Mouse (Mus musculus) limb, embryonic 15.5 days (tissue): ENCODE results near the gene Naa16. TPM values are rescaled to one million over a fixed set of nuclear protein-coding genes. Genes with fewer than 3 reads are reported as not detected.

Experiments used
- ATAC-seq: fragments of 200-750 bp; cut with Nextera tagmentation; 2 replicates; pipeline ENCODE4 v1.8.0; 2017; ENCODE audit warnings: low read depth, moderate TSS enrichment; ENCODE audit not compliant: insufficient number of reproducible peaks, low FRiP score, low TSS enrichment
- H3K27ac ChIP-seq: fragments of 300-500 bp; sonication (generic); 2 replicates; pipeline ENCODE4 v1.5.1; 2015; ENCODE audit warnings: moderate library complexity, mild to moderate bottlenecking, inconsistent platforms
- H3K27me3 ChIP-seq: fragments of 300-500 bp; sonication (generic); 2 replicates; pipeline ENCODE4 v1.6.1; 2015; ENCODE audit warnings: inconsistent platforms
- H3K36me3 ChIP-seq: fragments of 300-500 bp; sonication (generic); 2 replicates; pipeline ENCODE4 v1.6.1; 2015; ENCODE audit warnings: inconsistent platforms
- H3K4me1 ChIP-seq: fragments of 300-500 bp; sonication (generic); 2 replicates; pipeline ENCODE4 v1.6.1; 2015; ENCODE audit warnings: inconsistent platforms
- H3K4me2 ChIP-seq: fragments of 300-500 bp; sonication (generic); 2 replicates; pipeline ENCODE4 v1.6.1; 2015; ENCODE audit warnings: mild to moderate bottlenecking, inconsistent platforms
- H3K4me3 ChIP-seq: fragments of 300-500 bp; sonication (generic); 2 replicates; pipeline ENCODE4 v1.5.1; 2015; ENCODE audit warnings: mild to moderate bottlenecking, inconsistent platforms
- H3K9ac ChIP-seq: fragments of 300-500 bp; sonication (generic); 2 replicates; pipeline ENCODE4 v1.6.1; 2015; ENCODE audit warnings: inconsistent platforms
- H3K9me3 ChIP-seq: fragments of 300-500 bp; sonication (generic); 2 replicates; pipeline ENCODE4 v1.6.1; 2016; ENCODE audit warnings: inconsistent platforms
- WGBS: fragments of 180-500 bp; shearing (Covaris S2); methylation state at CpG from one replicate; pipeline ENCODE4 v1.1.7; 2015; 5-methylcytosine and 5-hydroxymethylcytosine counted together
- polyA plus RNA-seq: library from polyadenylated mRNA; unstranded; fragments of >200 nt; fragmentation: Nextera tagmentation; extraction: Ambion mirVana; gene quantifications from 2 replicates; pipeline ENCODE4 v1.2.1, GENCODE M21; 2015

Gene Naa16
- polyA plus RNA-seq, 1 experiment from 2014 or later = 40.5 TPM

- 85% methylated on average over 9 of the region's 9 CpGs for WGBS
- no peak overlapping the region for H3K9ac ChIP-seq
- no peak overlapping the region for H3K27ac ChIP-seq
- H3K4me2 ChIP-seq = no peak overlapping the region
- no peak overlapping the region for H3K4me3 ChIP-seq
- no peaks in the 10 kb centered on the region for H3K36me3 ChIP-seq
- H3K4me1 ChIP-seq = 0 out of 2 replicates have a peak, but pooled peaks cover 5% of the 10 kb centered on the region
- no peak for ATAC-seq
- H3K9me3 ChIP-seq = no peaks in the 10 kb centered on the region
- no peaks in the 10 kb centered on the region for H3K27me3 ChIP-seq
Measured at GRCm38 (mm10) chr14:79281894-79282553, 108.6 kb downstream of the Naa16 start.

DNA sequence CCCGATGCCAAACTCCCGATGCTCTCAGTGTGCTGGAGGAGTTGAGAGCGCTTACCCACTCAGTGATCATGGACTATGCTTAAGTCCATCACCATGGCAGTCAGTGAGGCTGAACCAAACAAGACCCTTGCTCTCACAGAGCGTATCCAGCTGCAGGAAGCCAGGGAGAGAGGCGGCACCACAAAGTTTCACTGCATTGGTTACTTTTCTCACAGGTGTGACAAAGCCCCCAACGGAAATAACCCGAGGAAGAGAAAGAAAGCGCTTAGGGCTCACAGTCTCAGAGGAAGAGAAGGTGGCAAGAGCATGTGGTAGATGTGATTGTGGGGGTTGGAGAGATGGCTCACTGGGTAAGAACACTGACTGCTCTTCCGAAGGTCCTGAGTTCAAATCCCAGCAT, 110.1 kb downstream of the Naa16 start:
- Histone ChIP-seq H3K4me3 (no peak overlapping the region), H3K27ac (no peak overlapping the region), H3K27me3 (no peaks in the 10 kb centered on the region), H3K36me3 (no peaks in the 10 kb centered on the region), H3K9ac (no peak overlapping the region), H3K4me2 (no peak overlapping the region), H3K4me1 (0 out of 2 replicates have a peak, but pooled peaks cover 5% of the 10 kb centered on the region), H3K9me3 (no peaks in the 10 kb centered on the region)
- ATAC-seq = no peak
- 84% methylated on average over 9 of the region's 9 CpGs for WGBS

DNA sequence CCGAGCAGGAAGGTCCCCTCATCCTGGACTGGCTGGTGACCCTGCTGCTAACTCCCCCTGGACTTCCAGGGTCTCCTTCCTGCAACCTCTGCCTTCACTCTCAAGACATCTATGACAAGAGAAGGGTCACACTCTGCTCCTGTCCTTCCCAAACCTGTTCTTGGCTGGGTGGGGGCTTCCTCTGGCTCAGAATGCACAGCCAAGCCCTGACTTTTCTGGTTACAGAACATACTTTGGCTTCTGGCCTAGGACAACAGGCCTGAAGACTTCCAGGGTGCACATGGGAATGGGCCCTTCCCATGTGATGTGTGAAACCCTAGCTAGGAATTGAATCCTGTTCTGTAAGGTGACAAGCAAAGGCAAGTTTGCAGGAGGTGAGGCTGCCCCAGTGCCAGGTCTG, 111.1 kb downstream of the Naa16 start:
- WGBS = 68% methylated on average over 1 of the region's 1 CpGs
- ATAC-seq = no peak

DNA sequence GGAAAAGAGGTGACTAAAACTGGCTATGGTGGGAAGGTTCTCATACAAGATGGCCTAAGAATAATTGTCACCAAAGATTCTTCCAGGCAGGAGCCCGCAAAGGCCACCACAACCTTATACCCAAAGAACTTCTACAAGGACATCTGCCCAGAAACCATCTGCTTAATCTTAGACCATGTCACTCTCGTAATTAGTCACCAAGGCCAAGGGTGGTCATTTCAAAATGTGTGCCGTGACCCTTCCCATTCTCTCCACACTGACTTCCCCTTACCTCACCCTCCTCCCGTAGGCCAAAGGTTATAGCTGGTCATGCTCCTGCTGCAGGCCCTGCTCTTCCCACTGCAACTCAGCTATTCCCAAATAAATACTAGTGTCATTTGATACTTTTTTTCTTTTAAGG, 111.7 kb downstream of the Naa16 start:
- H3K4me2 ChIP-seq = no peak overlapping the region
- H3K27me3 ChIP-seq = no peaks in the 10 kb centered on the region
- H3K4me3 ChIP-seq = no peak overlapping the region
- 84% methylated on average over 4 of the region's 4 CpGs for WGBS
- no peak overlapping the region for H3K9ac ChIP-seq
- ATAC-seq = no peak
- 0 out of 2 replicates have a peak, but pooled peaks cover 5% of the 10 kb centered on the region for H3K4me1 ChIP-seq
- no peaks in the 10 kb centered on the region for H3K36me3 ChIP-seq
- H3K27ac ChIP-seq = no peak overlapping the region
- H3K9me3 ChIP-seq = no peaks in the 10 kb centered on the region

More for the DNA sequence above, 111.1 kb downstream of the Naa16 start:
- peak overlapping the region; percentile 23; the same call in 1 of the 2 replicates for H3K27ac ChIP-seq
- no peaks in the 10 kb centered on the region for H3K9me3 ChIP-seq
- H3K9ac ChIP-seq = no peak overlapping the region
- 0 out of 2 replicates have a peak, but pooled peaks cover 5% of the 10 kb centered on the region for H3K4me1 ChIP-seq
- no peaks in the 10 kb centered on the region for H3K36me3 ChIP-seq
- no peak overlapping the region for H3K4me3 ChIP-seq
- H3K27me3 ChIP-seq = no peaks in the 10 kb centered on the region
- H3K4me2 ChIP-seq = no peak overlapping the region

- Histone ChIP-seq H3K4me2 (no peak overlapping the region), H3K4me3 (no peak overlapping the region), H3K27ac (no peak overlapping the region), H3K9me3 (no peaks in the 10 kb centered on the region), H3K27me3 (no peaks in the 10 kb centered on the region), H3K36me3 (no peaks in the 10 kb centered on the region), H3K9ac (no peak overlapping the region), H3K4me1 (0 out of 2 replicates have a peak, but pooled peaks cover 5% of the 10 kb centered on the region)
- WGBS = 58% methylated on average over 7 of the region's 7 CpGs
- no peak for ATAC-seq
Measured at GRCm38 (mm10) chr14:79277922-79278321, 112.7 kb downstream of the Naa16 start.

DNA sequence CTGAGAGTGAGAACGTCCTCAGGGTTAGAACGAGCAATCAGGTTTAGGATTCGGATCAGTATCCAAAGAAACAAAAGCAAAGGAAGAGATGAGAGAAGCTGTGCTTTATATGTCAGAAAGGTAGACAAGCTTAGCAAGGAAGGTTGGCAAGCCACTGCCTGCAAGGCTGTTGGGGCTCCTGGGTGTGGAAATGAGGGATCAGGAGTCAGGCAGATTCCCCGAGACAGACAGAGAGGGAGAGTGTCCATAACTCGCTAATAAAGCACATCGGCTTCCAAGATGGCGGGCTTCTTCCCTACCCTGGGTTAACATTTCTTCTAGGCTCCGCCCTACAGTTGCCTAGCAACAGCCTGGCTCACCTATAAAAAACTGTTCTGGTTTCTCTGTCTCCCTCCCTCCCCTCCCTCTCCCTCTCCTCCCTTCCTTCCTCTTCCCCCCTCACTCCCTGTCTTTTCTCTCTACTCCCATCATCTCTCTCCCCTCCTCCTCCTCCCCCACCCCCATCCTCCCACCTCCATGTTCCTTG, 114.6 kb downstream of the Naa16 start:
- no peak overlapping the region for H3K27ac ChIP-seq
- 0 out of 2 replicates have a peak, but pooled peaks cover 5% of the 10 kb centered on the region for H3K4me1 ChIP-seq
- no peaks in the 10 kb centered on the region for H3K9me3 ChIP-seq
- H3K4me3 ChIP-seq = no peak overlapping the region
- H3K36me3 ChIP-seq = no peaks in the 10 kb centered on the region
- ATAC-seq = no peak
- no peaks in the 10 kb centered on the region for H3K27me3 ChIP-seq
- no peak overlapping the region for H3K4me2 ChIP-seq
- no peak overlapping the region for H3K9ac ChIP-seq
- WGBS = 76% methylated on average over 8 of the region's 8 CpGs

DNA sequence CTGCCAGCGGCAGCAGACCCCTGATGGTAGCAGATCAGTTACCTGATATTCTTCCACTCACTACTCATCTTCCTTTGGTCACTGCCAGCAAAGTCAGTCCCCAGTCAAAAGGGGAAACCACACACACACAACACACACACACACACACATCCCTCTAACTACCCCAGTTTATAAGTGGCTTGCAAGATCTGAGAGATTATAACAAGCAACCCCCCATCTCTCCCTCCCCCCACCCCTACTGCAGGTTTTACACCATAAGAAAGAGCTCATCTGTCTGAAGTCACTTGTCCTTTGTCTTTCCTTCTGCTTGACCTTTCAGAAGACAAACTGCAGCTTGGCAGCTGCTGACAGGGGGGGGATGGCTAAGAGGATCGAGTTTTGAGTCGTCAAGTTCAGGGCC, 115.1 kb downstream of the Naa16 start:
- 48% methylated on average over 3 of the region's 3 CpGs for WGBS
- no peaks in the 10 kb centered on the region for H3K36me3 ChIP-seq

More for the DNA sequence above, 115.1 kb downstream of the Naa16 start:
- Histone ChIP-seq H3K4me3 (no peak overlapping the region), H3K9ac (no peak overlapping the region), H3K9me3 (no peaks in the 10 kb centered on the region), H3K27me3 (no peaks in the 10 kb centered on the region), H3K4me2 (no peak overlapping the region), H3K4me1 (0 out of 2 replicates have a peak, but pooled peaks cover 5% of the 10 kb centered on the region), H3K27ac (no peak overlapping the region)
- ATAC-seq = no peak

Other genes starting within 250 kb of the Naa16 start
- gene Zfp957, start 143.4 kb downstream of the Naa16 start, polyA plus RNA-seq = not detected in 2 replicates
- gene Rgcc, start 89.1 kb downstream of the Naa16 start, polyA plus RNA-seq = 65.4 and 70.2 TPM in 2 replicates
- 9.8 and 10.5 TPM in 2 replicates for gene Mtrf1, start 7.0 kb upstream of the Naa16 start, polyA plus RNA-seq
- gene Kbtbd7, start 35.7 kb upstream of the Naa16 start, polyA plus RNA-seq = 11.7 and 12.3 TPM in 2 replicates
- gene Kbtbd6, start 61.1 kb upstream of the Naa16 start, polyA plus RNA-seq = 2.2 and 2.6 TPM in 2 replicates
- gene Elf1, start 90.4 kb upstream of the Naa16 start, polyA plus RNA-seq = 14.7 and 18.1 TPM in 2 replicates
- 40.9 and 42.1 TPM in 2 replicates for gene Wbp4, start 90.7 kb upstream of the Naa16 start, polyA plus RNA-seq
- 105 and 108 TPM in 2 replicates for gene Sugt1, start 196.9 kb upstream of the Naa16 start, polyA plus RNA-seq